Mouse (Mus musculus): ENCODE data around the gene Itm2c. TPM values are rescaled to one million over a fixed set of nuclear protein-coding genes. Genes with fewer than 3 reads are reported as not detected.

The Itm2c gene
- total and polyA plus RNA-seq, 3 experiments = 76.6 to 107 (median 96.2) TPM

DNA sequence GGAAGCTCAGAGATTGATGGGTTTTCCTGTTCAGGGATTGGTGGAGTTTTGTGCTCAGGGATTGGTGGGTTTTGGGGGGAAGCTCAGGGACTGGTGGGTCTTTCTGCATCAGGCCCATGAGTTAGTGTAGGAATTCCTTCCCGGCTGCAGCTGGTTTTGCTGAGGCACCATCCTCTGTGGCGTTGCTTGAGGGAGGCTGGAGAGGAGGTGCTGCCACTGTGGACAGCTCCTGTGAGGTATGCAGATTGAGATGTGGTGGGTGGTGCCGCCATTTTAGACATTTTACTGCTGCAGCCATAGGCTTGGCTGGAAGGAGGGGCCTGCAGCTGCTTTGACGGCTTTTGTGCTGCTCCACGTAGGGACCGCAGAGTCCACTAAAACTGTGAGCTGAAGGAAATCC is 35.3 kb downstream of the Itm2c start:
- DNase-seq (ENCODE audit: extremely low read depth) = no peak
- no peak for TF ChIP-seq ZC3H11A (IDR thresholded peaks at IDR 0.05; ENCODE audit: low read depth, low read length)
- TF ChIP-seq USF2 (conservative IDR thresholded peaks at IDR 0.05; ENCODE audit: low read depth, low read length) = no peak
- no peak for TF ChIP-seq MAX (IDR thresholded peaks at IDR 0.05; ENCODE audit: low read length)
- no peak for TF ChIP-seq ETS1 (conservative IDR thresholded peaks at IDR 0.05; ENCODE audit: low read depth, low read length)
- TF ChIP-seq KAT2A (IDR thresholded peaks at IDR 0.05; ENCODE audit: insufficient replicate concordance, low read length) = no peak
- no peak for TF ChIP-seq CTCF (conservative IDR thresholded peaks at IDR 0.05 in 1 of 2, IDR thresholded peaks at IDR 0.05 in 1 of 2; ENCODE audit: low read depth in 2 of 2, low read length in 2 of 2)
- no peak for TF ChIP-seq GABPA (IDR thresholded peaks at IDR 0.05; ENCODE audit: insufficient replicate concordance, low read depth, low read length)
- no peak for TF ChIP-seq RCOR1 (conservative IDR thresholded peaks at IDR 0.05; ENCODE audit: low read depth, low read length)
- no peak for TF ChIP-seq IRF4 (IDR thresholded peaks at IDR 0.05; ENCODE audit: low read depth, low read length)
- no peak for TF ChIP-seq POLR2A (IDR thresholded peaks at IDR 0.05; ENCODE audit: low read depth, low read length)
- no peak for TF ChIP-seq TCF12 (IDR thresholded peaks at IDR 0.05; ENCODE audit: low read depth, low read length)
- no peak for TF ChIP-seq ELF1 (IDR thresholded peaks at IDR 0.05; ENCODE audit: low read depth, low read length)
- in situ Hi-C loops (cut with MboI; ENCODE audit: low pct_ligation_motif_present, low pct_unique_long_range_greater_than_20kb, low sequenced_read_pairs) (no loop called here), dilution Hi-C loops (cut with MboI; ENCODE audit: extremely low pct_ligation_motif_present, extremely low pct_unique_long_range_greater_than_20kb, low sequenced_read_pairs) (no loop called here)
- peaks cover 6 to 44% of the 10 kb centered on the region in 2 experiments; a peak in 3 of 4 replicates for H3K4me1 ChIP-seq (ENCODE audit: control insufficient read depth in 1 of 2, insufficient read depth in 2 of 2)
- H3K27ac ChIP-seq (ENCODE audit: insufficient read depth, low read depth) = no peak overlapping the region
- no peak overlapping the region for H3K4me2 ChIP-seq (ENCODE audit: insufficient read depth, low read depth, poor library complexity, severe bottlenecking)
- no peak overlapping the region for H3K4me3 ChIP-seq (replicated peaks in 1 of 3; ENCODE audit: low read depth in 2 of 3, low read length in 2 of 3, poor library complexity in 1 of 3)
- H3K36me3 ChIP-seq (replicated peaks in 1 of 2; ENCODE audit: control insufficient read depth in 1 of 2, insufficient read depth in 1 of 2, low read length in 1 of 2) = peaks cover 0 to 7% of the 10 kb centered on the region in 2 experiments
- no peaks in the 10 kb centered on the region for H3K79me2 ChIP-seq (replicated peaks; ENCODE audit: control insufficient read depth, extremely low read depth, insufficient read depth, poor library complexity, severe bottlenecking)
- no peaks in the 10 kb centered on the region for H3K9me3 ChIP-seq (replicated peaks; ENCODE audit: low read length)
- no peaks in the 10 kb centered on the region for H3K27me3 ChIP-seq (replicated peaks)
- H3K9ac ChIP-seq (ENCODE audit: insufficient read depth, low read depth) = no peak overlapping the region

DNA sequence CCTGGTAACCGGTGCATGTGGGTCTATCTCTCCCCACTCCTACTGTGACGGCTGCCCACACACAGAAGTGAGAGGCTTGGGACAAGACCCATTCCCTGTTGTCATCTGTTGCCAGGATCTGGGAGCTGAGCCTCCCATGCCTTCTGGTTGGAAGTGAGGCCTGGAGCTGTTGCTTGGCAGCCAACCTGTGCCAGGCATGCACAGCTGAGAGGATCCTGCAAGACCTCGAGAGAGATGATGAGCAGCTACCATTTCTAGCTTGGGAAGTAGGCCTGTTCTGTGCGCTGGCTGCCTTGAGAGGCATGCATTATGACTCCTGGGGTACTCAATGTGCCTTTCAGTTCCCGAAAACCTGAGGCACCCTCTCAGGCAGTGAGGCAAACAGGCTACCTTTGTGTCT is 37.1 kb downstream of the Itm2c start:
- in situ Hi-C loops (cut with MboI; ENCODE audit: low pct_ligation_motif_present, low pct_unique_long_range_greater_than_20kb, low sequenced_read_pairs) (loop anchor here (5.0 kb wide), 2 partner anchors 76 to 79 kb away; no protein-coding TSS in a partner anchor), dilution Hi-C loops (cut with MboI; ENCODE audit: extremely low pct_ligation_motif_present, extremely low pct_unique_long_range_greater_than_20kb, low sequenced_read_pairs) (no loop called here)
- Histone ChIP-seq H3K4me1 (ENCODE audit: control insufficient read depth in 1 of 2, insufficient read depth in 2 of 2) (peaks cover 6 to 59% of the 10 kb centered on the region in 2 experiments; a peak in 3 of 4 replicates), H3K27ac (ENCODE audit: insufficient read depth, low read depth) (no peak overlapping the region), H3K36me3 (replicated peaks in 1 of 2; ENCODE audit: control insufficient read depth in 1 of 2, insufficient read depth in 1 of 2, low read length in 1 of 2) (peaks cover 0 to 22% of the 10 kb centered on the region in 2 experiments), H3K4me2 (ENCODE audit: insufficient read depth, low read depth, poor library complexity, severe bottlenecking) (no peak overlapping the region), H3K9me3 (replicated peaks; ENCODE audit: low read length) (no peaks in the 10 kb centered on the region), H3K79me2 (replicated peaks; ENCODE audit: control insufficient read depth, extremely low read depth, insufficient read depth, poor library complexity, severe bottlenecking) (no peaks in the 10 kb centered on the region), H3K27me3 (replicated peaks) (no peaks in the 10 kb centered on the region), H3K9ac (ENCODE audit: insufficient read depth, low read depth) (no peak overlapping the region), H3K4me3 (replicated peaks in 1 of 3; ENCODE audit: low read depth in 2 of 3, low read length in 2 of 3, poor library complexity in 1 of 3) (no peak overlapping the region)
- TF ChIP-seq ZNF384 (IDR thresholded peaks at IDR 0.05; ENCODE audit: low read depth, low read length) (no peak), POLR2A (IDR thresholded peaks at IDR 0.05; ENCODE audit: low read depth, low read length) (no peak), RAD21 (IDR thresholded peaks at IDR 0.05; ENCODE audit: low read depth, low read length) (no peak)
- no peak for DNase-seq (ENCODE audit: extremely low read depth)

DNA sequence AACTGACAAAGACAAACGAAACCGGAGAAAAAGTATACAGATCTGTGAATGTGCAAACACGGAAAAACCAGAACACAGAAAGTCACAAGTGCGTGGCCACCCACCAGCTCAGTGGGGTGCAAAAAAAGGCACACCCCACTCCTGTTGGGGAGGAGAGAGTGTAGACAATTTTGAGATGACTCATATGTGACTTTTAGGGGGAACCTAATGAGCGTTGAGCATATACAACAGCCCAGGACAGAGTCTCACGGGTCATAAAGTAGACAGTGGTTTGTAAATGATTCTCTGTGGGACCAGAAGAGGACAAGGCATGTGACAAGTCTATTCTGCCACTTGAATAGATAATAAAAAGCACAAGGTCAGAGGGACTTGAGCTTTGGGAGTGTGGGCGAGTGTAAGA is 39.1 kb downstream of the Itm2c start:
- Histone ChIP-seq H3K4me2 (ENCODE audit: insufficient read depth, low read depth, poor library complexity, severe bottlenecking) (peak overlapping the region; percentile 41; the same call in 1 of the 2 replicates), H3K4me1 (ENCODE audit: control insufficient read depth in 1 of 2, insufficient read depth in 2 of 2) (peaks cover 15 to 75% of the 10 kb centered on the region in 2 experiments; a peak in 3 of 4 replicates), H3K36me3 (replicated peaks in 1 of 2; ENCODE audit: control insufficient read depth in 1 of 2, insufficient read depth in 1 of 2, low read length in 1 of 2) (peaks cover 11 to 42% of the 10 kb centered on the region in 2 experiments), H3K27ac (ENCODE audit: insufficient read depth, low read depth) (no peak overlapping the region), H3K9me3 (replicated peaks; ENCODE audit: low read length) (no peaks in the 10 kb centered on the region), H3K9ac (ENCODE audit: insufficient read depth, low read depth) (0 out of 2 replicates have a peak overlapping the region, but pooled peaks have one; percentile 18), H3K4me3 (replicated peaks in 1 of 3; ENCODE audit: low read depth in 2 of 3, low read length in 2 of 3, poor library complexity in 1 of 3) (no peak overlapping the region), H3K27me3 (replicated peaks) (no peaks in the 10 kb centered on the region), H3K79me2 (replicated peaks; ENCODE audit: control insufficient read depth, extremely low read depth, insufficient read depth, poor library complexity, severe bottlenecking) (no peaks in the 10 kb centered on the region)
- DNase-seq (ENCODE audit: extremely low read depth) = peak; percentile 39
- TF ChIP-seq ETS1 (conservative IDR thresholded peaks at IDR 0.05; ENCODE audit: low read depth, low read length) = peak; percentile 64
- TF ChIP-seq CHD2 (IDR thresholded peaks at IDR 0.05; ENCODE audit: low read length) = no peak
- 0 out of 2 replicates have a peak, but pooled peaks have one; percentile 9 for TF ChIP-seq JUN (IDR thresholded peaks at IDR 0.05; ENCODE audit: insufficient read depth, low read depth, low read length)
- peak; percentile 37; the same call in 1 of the 2 replicates for TF ChIP-seq IRF4 (IDR thresholded peaks at IDR 0.05; ENCODE audit: low read depth, low read length)
- peak; percentile 73 for TF ChIP-seq BHLHE40 (IDR thresholded peaks at IDR 0.05; ENCODE audit: low read depth, low read length)
- TF ChIP-seq TCF12 (IDR thresholded peaks at IDR 0.05; ENCODE audit: low read depth, low read length) = peak; percentile 11; the same call in 1 of the 2 replicates
- TF ChIP-seq TBP (conservative IDR thresholded peaks at IDR 0.05; ENCODE audit: low read depth, low read length) = no peak
- 0 out of 2 replicates have a peak, but pooled peaks have one; percentile 6 for TF ChIP-seq MAFK (IDR thresholded peaks at IDR 0.05; ENCODE audit: insufficient replicate concordance, low read length)
- TF ChIP-seq EP300 (IDR thresholded peaks at IDR 0.05; ENCODE audit: low read length) = peak; percentile 40; the same call in 1 of the 2 replicates
- dilution Hi-C loops (cut with MboI; ENCODE audit: extremely low pct_ligation_motif_present, extremely low pct_unique_long_range_greater_than_20kb, low sequenced_read_pairs) (no loop called here), in situ Hi-C loops (cut with MboI; ENCODE audit: low pct_ligation_motif_present, low pct_unique_long_range_greater_than_20kb, low sequenced_read_pairs) (loop anchor here (5.0 kb wide), 2 partner anchors 74 to 81 kb away; no protein-coding TSS in a partner anchor)

Data from CH12.LX (cell line).